Mouse (Mus musculus) frontal cortex, adult 2 months (tissue): ENCODE results near the gene Pld5. TPM values are rescaled to one million over a fixed set of nuclear protein-coding genes. Genes with fewer than 3 reads are reported as not detected.

Experiments used
- DNase-seq, 2 experiments: peaks; one replicate each; pipeline ENCODE4 v3.0.0; 2022; ENCODE audit warnings: low spot score in 1 of 2; ENCODE audit errors: extremely low spot score in 1 of 2
- polyA plus RNA-seq: library from polyadenylated mRNA; depleted of rRNA; stranded (reverse); fragments of >200 nt; gene quantifications from 2 replicates; pipeline ENCODE4 v1.2.3, GENCODE M21; 2012; rRNA removed

Pld5 gene
- 3.3 and 3.8 TPM in 2 replicates for polyA plus RNA-seq

DNA sequence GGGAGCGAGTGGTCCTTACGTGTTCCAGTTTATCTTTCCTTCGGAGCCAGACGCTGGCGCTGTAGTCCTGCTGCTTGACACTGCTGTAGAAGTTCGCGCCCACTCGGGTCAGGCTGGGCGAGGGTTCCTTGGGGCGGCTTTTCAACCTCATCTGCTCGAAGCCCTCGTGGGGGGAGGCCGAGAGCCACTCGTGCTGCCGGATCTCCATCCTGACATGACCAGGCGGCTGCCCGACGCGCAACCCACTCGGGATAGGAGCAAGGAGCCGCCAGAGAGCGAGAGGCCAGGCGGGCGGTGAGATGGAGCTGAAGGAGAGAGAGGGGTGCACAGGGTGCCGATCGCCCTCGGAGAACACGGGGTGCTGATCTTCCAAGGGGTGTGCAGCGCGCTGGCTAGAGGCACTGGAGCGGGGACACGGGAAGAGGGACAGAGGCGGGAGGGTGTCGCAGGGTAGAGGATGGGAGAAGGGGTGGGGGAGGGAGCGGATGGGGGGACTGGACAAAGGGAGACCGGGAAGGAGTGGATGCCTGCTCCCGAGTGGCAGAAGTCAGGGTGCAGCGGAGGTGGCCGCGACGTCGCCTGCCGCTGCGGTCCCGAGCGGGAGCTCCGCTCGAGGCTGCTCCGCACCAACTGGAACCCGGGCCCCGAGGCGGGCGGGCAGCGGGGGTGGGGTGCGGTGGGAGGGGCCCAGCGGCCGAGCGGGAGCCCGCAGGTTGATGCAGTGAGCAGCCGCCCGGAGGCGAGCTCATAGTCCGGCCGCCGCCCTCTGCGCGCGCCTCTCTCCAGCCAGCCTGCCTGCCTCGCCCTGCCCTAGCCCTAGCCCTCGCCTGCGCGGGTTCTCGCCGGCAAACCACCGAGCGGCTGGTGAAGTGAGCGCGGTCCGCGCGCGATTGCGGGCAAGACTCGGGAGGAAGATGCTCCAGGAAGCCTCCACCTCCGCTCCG is at the start of gene Pld5:
Pld5 (minus strand) TSS at position 646 of the 944 bp plus-strand sequence.
- peak in 1 of 2 experiments; percentile 42 for DNase-seq

GRCm38 (mm10) chr1:176315063-176315462 is 40.0 kb upstream of the Pld5 start:
- peak in 1 of 2 experiments; percentile 4 for DNase-seq

GRCm38 (mm10) chr1:176310174-176310573 is 35.1 kb upstream of the Pld5 start:
- no peak for DNase-seq

GRCm38 (mm10) chr1:176289396-176289795 is 14.3 kb upstream of the Pld5 start:
- peak in 1 of 2 experiments; percentile 4 for DNase-seq

GRCm38 (mm10) chr1:176275611-176275980 is 484 bp upstream of the Pld5 start:
- DNase-seq = peak in 1 of 2 experiments; percentile 1

DNA sequence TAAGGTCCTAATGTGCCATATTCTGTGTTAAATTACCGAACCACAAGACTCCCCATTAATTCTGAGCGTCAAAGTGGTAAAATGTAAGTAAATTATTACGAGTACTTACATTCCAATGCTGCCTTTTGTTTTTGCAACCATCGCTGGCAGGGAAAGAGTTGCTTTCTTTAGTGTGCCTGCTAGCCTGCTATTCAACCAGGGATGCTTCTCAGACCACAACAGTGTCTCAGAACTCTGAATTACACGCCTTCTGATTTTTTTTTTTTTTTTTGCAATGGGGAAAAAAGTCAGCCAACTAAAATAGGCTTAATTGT is 26.4 kb downstream of the Pld5 start:
- DNase-seq = no peak

- DNase-seq = peak in 1 of 2 experiments; percentile 10
Measured at GRCm38 (mm10) chr1:176247885-176248716, 27.0 kb downstream of the Pld5 start.

GRCm38 (mm10) chr1:176239199-176239598 is 35.9 kb downstream of the Pld5 start:
- DNase-seq = no peak

- DNase-seq = peak in 1 of 2 experiments; percentile 19
Measured at GRCm38 (mm10) chr1:176223794-176224193, 51.3 kb downstream of the Pld5 start.

- peak in 1 of 2 experiments; percentile 87 for DNase-seq
Measured at GRCm38 (mm10) chr1:176223196-176223595, 51.9 kb downstream of the Pld5 start.

DNA sequence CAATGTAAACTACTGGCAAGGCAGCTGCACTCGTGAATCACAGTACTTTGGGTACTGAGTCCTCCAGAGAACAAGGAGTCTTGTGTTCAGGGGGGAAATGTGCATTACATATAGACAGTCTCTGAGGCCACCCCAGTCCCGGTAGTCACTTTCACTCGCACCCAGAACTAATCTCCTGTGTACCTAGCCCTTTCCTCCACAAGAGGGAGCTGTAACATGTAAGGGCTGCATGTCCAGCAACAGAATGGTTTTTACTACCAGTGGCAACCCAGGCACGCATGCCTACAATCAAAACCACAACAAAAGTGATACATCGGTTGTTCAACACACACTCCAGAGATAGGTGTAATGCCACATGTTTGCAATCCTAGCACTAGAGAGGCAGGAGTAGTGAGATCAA is 56.9 kb downstream of the Pld5 start:
- DNase-seq = no peak

DNA sequence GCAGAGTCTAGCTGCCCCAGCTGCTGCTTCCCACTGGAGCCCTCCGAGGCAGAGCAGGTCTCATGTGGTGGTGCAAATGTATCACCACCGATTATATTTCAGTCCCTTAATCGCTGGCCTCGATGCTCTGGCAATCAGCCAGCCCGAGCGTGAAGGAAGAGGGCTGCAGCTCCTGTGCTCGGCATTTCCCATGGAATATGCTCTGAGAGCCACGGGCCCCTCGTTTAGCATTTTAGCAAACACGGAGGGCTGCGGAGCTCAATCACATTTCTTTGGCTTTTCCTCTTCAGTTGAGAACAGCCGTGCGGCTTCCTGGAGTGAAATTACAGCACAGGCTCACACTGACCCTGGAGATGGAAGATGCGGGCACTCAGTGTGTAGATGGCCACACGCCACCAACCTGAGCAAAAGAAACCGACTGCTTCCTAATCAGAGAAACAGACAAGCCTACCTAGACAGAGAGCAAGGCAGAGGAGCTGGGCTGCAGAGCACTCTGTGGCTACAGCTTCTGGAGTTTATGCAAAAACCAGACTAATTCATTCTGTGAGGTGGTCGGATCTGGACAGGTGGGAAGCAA is 61.4 kb downstream of the Pld5 start:
- DNase-seq = no peak

DNA sequence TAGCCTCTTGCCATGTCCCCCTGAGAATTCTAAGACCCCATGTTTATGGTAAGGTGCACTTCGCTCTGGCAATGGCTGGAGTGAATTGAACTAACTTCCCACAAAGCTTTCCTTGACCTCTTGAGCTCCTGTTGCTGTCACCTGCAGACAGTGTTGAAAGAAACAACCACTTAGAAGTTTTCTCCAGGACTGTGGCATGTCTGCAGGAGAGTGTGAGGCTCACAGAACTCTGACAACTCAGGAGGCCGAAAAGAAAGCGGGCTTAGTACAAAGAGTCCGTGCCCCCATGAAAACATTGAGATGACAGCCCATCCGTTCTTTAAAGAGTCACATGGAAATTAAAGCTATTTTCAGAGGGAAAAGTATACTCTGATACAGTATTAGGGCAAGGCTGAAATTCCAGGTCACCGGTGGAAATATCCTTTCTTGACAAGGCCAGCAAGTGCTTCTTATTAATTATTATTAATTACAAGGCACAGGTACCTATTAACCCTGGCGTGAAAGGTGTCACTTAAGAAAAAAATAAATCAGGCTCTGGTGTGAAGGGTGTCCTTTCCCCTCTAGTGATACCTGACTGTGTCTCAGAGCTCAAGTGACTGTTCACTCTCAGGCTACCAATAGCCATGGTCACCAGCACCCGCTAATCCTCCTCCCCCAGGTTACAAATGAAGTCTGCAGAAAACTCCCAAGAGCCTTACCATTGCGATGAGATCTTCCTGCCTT is 62.0 kb downstream of the Pld5 start:
- DNase-seq = no peak

GRCm38 (mm10) chr1:176210803-176211202 is 64.3 kb downstream of the Pld5 start:
- DNase-seq = no peak

- DNase-seq = no peak
Measured at GRCm38 (mm10) chr1:176208014-176208413, 67.1 kb downstream of the Pld5 start.

GRCm38 (mm10) chr1:176202360-176202759 is 72.8 kb downstream of the Pld5 start:
- peak in 1 of 2 experiments; percentile 44 for DNase-seq

DNA sequence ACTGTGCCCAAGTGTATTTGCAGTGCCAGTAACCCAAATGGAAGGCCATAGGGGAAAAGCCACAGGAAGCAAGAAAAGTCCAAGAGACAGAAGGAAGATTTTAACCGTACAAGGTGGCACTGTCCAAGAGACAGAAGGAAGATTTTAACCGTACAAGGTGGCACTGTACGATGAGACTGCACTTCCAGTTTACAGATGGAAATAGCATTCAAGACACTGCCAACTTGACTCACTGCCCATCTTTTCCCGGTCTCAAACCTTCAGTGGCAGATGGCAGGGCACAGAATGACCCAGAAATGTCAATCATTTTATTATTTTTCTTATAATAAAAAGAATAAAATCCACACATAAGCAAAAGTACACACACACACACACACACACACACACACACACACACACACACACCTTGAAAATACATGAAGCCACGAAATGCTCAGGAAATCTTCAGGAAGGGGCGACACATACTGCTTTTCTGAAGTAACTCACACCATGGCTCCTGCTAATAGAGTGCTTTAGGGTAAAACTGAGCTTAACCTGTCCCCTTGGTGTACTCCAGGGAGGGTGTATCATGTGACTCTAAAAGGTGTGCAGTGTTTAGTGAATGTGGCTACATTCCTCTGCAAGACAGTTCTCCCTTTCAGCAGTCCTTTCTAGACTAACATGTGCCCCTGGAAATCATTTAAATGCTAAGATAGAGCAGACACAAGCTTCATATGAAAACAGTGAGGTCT is 77.9 kb downstream of the Pld5 start:
- peak in 1 of 2 experiments; percentile 22 for DNase-seq

GRCm38 (mm10) chr1:176196341-176196740 is 78.8 kb downstream of the Pld5 start:
- no peak for DNase-seq

DNA sequence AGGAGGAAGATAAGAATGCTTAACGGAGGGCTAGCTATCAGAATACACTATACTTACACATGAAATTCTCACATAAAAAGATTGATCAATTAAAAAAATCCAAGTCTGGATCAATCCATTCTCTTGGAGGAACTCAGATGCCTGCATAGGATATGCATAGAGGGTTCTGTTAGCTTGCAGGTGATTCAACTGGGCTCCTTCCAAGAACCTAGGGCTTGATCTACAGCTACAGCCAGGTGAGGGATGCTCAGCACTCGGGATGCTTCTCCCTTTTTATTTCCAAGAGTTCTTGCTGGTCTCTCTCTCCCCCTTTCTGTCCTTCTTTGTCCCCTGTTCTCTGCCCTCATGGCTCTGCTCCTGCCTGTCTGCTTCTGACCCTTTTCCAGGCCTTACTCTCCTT is 80.4 kb downstream of the Pld5 start:
- no peak for DNase-seq

GRCm38 (mm10) chr1:176183991-176184390 is 91.1 kb downstream of the Pld5 start:
- DNase-seq = no peak
